Mouse (Mus musculus): ENCODE data around the gene Slc39a5.

- TF ChIP-seq CTCF (IDR thresholded peaks at IDR 0.05; ENCODE audit: low read depth) (no peak), EP300 (IDR thresholded peaks at IDR 0.05; ENCODE audit: low read depth) (no peak)
Observed at GRCm38 (mm10) chr10:128442718-128443117, 41.7 kb upstream of the Slc39a5 start.

Data from heart, postnatal 0 days (tissue).